Mouse (Mus musculus): ENCODE measurements around the gene Slc2a3.

GRCm38 (mm10) chr6:122800640-122801300, 670 bp downstream of the Slc2a3 start:
- TF ChIP-seq POLR2A (IDR thresholded peaks at IDR 0.05; ENCODE audit: borderline replicate concordance, insufficient read depth, low read length) (no peak), CTCF (IDR thresholded peaks at IDR 0.05; ENCODE audit: borderline replicate concordance, insufficient read depth, low read depth, low read length) (no peak)

Data from cerebellum, adult 2 months (tissue).